Mouse (Mus musculus): Measurements from ENCODE around the gene Osbpl3. TPM values are rescaled to one million over a fixed set of nuclear protein-coding genes. Genes with fewer than 3 reads are reported as not detected.
A peak's percentile ranks its signal among the peaks of the same experiment; 100 is the strongest.

The Osbpl3 gene
- polyA plus RNA-seq, 1 experiment from 2014 or later, result 4.4 TPM

GRCm38 (mm10) chr6:50403524-50403923, 52.5 kb downstream of the Osbpl3 start:
- H3K36me3 ChIP-seq (ENCODE audit: inconsistent target), result no peaks in the 10 kb centered on the region
- WGBS (ENCODE audit: missing documents), result 98% methylated on average over 4 of the region's 4 CpGs
- no peaks in the 10 kb centered on the region for H3K79me2 ChIP-seq (ENCODE audit: inconsistent target)
- no peak overlapping the region for H3K27ac ChIP-seq
- H3K4me3 ChIP-seq (ENCODE audit: inconsistent target), result no peak overlapping the region

GRCm38 (mm10) chr6:50402872-50403271, 53.1 kb downstream of the Osbpl3 start:
- H3K4me3 ChIP-seq (ENCODE audit: inconsistent target), result no peak overlapping the region
- no peak overlapping the region for H3K27ac ChIP-seq
- H3K79me2 ChIP-seq (ENCODE audit: inconsistent target), result no peaks in the 10 kb centered on the region
- 89% methylated on average over 4 of the region's 4 CpGs for WGBS (ENCODE audit: missing documents)
- no peaks in the 10 kb centered on the region for H3K36me3 ChIP-seq (ENCODE audit: inconsistent target)

- H3K79me2 ChIP-seq (ENCODE audit: inconsistent target), result no peaks in the 10 kb centered on the region
- 92% methylated on average over 6 of the region's 6 CpGs for WGBS (ENCODE audit: missing documents)
- H3K4me3 ChIP-seq (ENCODE audit: inconsistent target), result no peak overlapping the region
- no peak overlapping the region for H3K27ac ChIP-seq
- no peaks in the 10 kb centered on the region for H3K36me3 ChIP-seq (ENCODE audit: inconsistent target)
Measured at GRCm38 (mm10) chr6:50400234-50400633, 55.8 kb downstream of the Osbpl3 start.

DNA sequence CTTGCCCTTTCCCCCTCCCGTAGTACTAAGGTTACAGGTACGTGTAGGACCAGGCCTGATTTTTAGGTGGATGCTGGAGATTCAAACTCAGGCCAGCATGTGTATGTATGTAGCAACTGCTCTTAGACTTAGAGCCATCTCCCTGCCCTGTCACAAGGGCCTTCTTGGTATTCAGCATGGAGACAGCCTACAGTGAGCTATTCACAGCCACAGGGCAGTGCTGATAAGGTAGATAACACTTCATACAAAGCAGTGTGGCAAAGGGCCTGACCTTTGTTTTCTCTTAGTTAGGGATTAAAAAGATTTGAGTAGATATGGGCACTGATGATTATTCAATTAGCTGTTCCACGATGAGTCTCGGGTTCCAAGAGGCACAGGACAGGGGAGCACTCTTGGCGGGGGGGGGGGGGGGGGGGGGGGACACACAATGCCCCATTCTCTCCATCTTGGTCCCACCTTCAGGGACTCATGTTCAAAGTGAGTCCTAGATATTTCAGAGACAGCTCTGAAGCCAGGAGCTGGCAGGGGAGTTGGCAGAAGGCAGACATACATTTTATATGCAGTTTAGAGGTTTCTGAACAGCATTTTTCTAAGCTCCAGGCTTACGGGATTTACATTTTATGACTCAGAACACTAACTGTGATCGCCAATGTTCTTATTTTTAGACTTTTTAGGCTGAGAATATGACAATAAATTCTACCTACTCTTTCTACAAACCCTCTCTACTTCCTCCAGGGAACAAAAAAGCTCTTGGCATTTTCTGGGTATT, 56.4 kb downstream of the Osbpl3 start:
- no peaks in the 10 kb centered on the region for H3K79me2 ChIP-seq (ENCODE audit: inconsistent target)
- whole genome bisulfite sequencing (ENCODE audit: missing documents), result 98% methylated on average over 4 of the region's 7 CpGs
- H3K27ac ChIP-seq, result no peak overlapping the region
- no peak overlapping the region for H3K4me3 ChIP-seq (ENCODE audit: inconsistent target)
- no peaks in the 10 kb centered on the region for H3K36me3 ChIP-seq (ENCODE audit: inconsistent target)

GRCm38 (mm10) chr6:50398324-50398723, 57.7 kb downstream of the Osbpl3 start:
- 95% methylated on average over 6 of the region's 6 CpGs for WGBS (ENCODE audit: missing documents)
- Histone ChIP-seq H3K27ac (no peak overlapping the region), H3K4me3 (ENCODE audit: inconsistent target) (no peak overlapping the region), H3K36me3 (ENCODE audit: inconsistent target) (no peaks in the 10 kb centered on the region), H3K79me2 (ENCODE audit: inconsistent target) (no peaks in the 10 kb centered on the region)

DNA sequence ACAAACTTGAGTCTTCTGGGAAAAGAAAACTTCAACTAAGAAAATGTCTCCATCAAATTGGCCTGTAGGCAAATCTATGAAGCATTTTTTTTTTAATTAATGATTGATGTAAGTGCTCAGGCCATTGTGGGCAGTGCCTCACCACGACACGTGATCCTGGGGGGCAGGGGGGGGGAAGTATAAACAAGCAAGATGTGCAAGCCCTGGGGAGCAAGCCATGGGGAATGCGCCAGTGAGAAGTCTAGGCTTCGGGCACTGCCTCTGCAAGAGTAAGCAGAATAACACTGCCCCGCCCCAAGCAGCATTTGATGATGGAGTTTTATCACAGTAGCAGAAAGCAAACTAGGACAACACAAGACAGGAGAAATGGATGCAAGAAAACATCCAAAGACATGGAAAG, 58.9 kb downstream of the Osbpl3 start:
- Histone ChIP-seq H3K36me3 (ENCODE audit: inconsistent target) (no peaks in the 10 kb centered on the region), H3K27ac (no peak overlapping the region), H3K79me2 (ENCODE audit: inconsistent target) (no peaks in the 10 kb centered on the region), H3K4me3 (ENCODE audit: inconsistent target) (no peak overlapping the region)
- WGBS (ENCODE audit: missing documents), result 86% methylated on average over 4 of the region's 5 CpGs

DNA sequence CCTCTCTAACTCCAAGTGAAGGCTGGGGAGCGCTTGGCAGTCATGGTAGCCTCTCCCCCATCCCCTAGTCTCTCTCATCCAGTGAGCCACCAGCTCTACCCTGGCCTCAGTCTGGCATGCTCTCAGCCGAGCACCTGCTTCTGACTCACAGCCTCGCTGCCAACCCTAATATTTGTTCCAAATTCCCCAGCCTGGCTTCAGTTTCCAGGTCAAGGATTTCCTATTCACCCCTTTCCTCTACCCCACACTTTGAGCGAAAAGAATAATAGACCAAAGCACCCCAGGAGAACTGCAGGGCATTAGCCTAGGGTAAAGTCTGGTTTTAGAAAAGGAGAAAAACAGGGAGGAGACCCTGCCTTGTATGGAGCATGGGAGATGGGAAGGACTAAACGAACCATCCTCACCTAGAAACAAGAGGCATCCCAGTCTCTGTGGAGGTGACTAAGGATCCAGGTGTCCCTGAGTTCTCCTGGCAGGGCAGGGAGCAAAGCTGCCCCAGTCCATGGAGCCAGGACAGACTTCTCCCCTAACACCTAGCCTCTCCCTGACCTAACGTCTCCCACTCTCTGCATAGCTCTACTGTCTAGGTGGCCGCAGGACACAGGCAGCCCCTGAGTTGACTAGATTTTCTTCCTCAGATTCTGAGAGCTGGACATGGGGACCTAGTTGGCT, 60.2 kb downstream of the Osbpl3 start:
- no peaks in the 10 kb centered on the region for H3K36me3 ChIP-seq (ENCODE audit: inconsistent target)
- H3K27ac ChIP-seq, result no peak overlapping the region
- H3K4me3 ChIP-seq (ENCODE audit: inconsistent target), result no peak overlapping the region
- no peaks in the 10 kb centered on the region; the same call in 1 of the 2 replicates for H3K79me2 ChIP-seq (ENCODE audit: inconsistent target)
- 92% methylated on average over 7 of the region's 7 CpGs for WGBS (ENCODE audit: missing documents)

GRCm38 (mm10) chr6:50394432-50394831, 61.6 kb downstream of the Osbpl3 start:
- Histone ChIP-seq H3K36me3 (ENCODE audit: inconsistent target) (no peaks in the 10 kb centered on the region), H3K79me2 (ENCODE audit: inconsistent target) (no peaks in the 10 kb centered on the region; the same call in 1 of the 2 replicates), H3K27ac (no peak overlapping the region), H3K4me3 (ENCODE audit: inconsistent target) (no peak overlapping the region)
- 75% methylated on average over 3 of the region's 3 CpGs for WGBS (ENCODE audit: missing documents)

DNA sequence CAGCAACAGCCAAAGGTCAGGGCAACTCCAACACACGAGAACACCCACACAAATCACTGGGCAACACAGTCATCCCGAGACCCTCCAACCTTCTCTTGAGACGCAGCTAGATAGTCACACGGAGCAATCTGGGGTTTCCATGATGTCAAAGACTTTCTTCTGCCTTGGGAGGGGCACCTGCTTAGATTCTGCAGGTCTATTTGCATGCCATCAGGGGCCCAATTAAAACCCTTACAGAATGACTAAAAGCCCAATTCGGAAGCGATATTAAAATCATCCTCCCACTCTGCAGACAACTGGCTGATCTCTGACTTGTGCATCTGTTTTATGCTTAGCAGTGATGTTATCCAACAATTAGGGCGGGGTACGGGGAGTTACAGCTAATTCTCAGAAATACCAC, 62.0 kb downstream of the Osbpl3 start:
- 93% methylated on average over 8 of the region's 8 CpGs for WGBS (ENCODE audit: missing documents)
- no peak overlapping the region for H3K27ac ChIP-seq
- H3K79me2 ChIP-seq (ENCODE audit: inconsistent target), result no peaks in the 10 kb centered on the region; the same call in 1 of the 2 replicates
- no peak overlapping the region for H3K4me3 ChIP-seq (ENCODE audit: inconsistent target)
- no peaks in the 10 kb centered on the region for H3K36me3 ChIP-seq (ENCODE audit: inconsistent target)

GRCm38 (mm10) chr6:50391951-50392350, 64.0 kb downstream of the Osbpl3 start:
- Histone ChIP-seq H3K4me3 (ENCODE audit: inconsistent target) (no peak overlapping the region), H3K27ac (no peak overlapping the region), H3K79me2 (ENCODE audit: inconsistent target) (no peaks in the 10 kb centered on the region; the same call in 1 of the 2 replicates), H3K36me3 (ENCODE audit: inconsistent target) (no peaks in the 10 kb centered on the region)
- WGBS (ENCODE audit: missing documents), result 100% methylated on average over 2 of the region's 3 CpGs

DNA sequence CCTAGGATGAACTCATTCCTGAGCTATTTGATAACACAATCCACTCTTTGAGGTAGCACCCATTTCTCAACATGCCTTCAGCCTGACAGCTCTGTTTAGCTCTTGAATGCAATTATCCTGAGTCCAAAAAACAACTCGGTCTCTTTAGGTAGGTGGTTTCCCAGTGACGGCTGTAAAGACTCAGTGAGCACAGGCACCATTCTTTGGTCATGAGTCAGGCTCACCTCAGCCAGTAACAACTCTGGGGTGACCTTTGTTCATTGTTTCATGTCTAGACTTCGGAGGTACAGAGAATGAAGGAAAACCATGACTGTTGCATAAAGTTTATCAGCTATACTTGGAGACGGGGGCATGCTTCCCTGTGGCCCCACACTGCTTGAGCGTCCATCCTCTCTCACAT, 65.7 kb downstream of the Osbpl3 start:
- H3K79me2 ChIP-seq (ENCODE audit: inconsistent target), result no peaks in the 10 kb centered on the region; the same call in 1 of the 2 replicates
- no peak overlapping the region for H3K27ac ChIP-seq
- no peaks in the 10 kb centered on the region for H3K36me3 ChIP-seq (ENCODE audit: inconsistent target)
- H3K4me3 ChIP-seq (ENCODE audit: inconsistent target), result no peak overlapping the region
- WGBS (ENCODE audit: missing documents), result 84% methylated on average over 5 of the region's 5 CpGs

DNA sequence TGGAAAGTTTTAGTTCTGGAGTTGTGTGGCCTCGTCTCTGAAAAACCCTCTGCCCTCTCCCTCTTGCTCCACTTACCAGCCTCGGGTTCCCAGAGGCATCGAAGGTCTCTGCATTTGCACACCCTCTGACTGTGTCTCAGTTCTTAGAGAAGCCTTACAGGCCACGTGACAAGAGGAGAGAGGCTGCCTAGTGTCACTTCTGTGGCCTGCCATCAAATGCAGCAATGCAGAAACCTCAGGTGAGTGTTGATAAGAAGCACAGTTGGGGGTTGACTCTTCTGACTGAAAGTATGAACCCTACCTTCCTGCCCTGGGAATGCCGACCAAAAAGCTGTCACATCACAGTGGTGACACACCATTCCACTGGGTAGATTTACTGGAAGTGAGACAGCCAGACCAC, 68.4 kb downstream of the Osbpl3 start:
- Histone ChIP-seq H3K36me3 (ENCODE audit: inconsistent target) (no peaks in the 10 kb centered on the region), H3K4me3 (ENCODE audit: inconsistent target) (no peak overlapping the region), H3K79me2 (ENCODE audit: inconsistent target) (peaks cover 16% of the 10 kb centered on the region), H3K27ac (no peak overlapping the region)
- 67% methylated on average over 5 of the region's 5 CpGs for WGBS (ENCODE audit: missing documents)

GRCm38 (mm10) chr6:50386497-50386896, 69.5 kb downstream of the Osbpl3 start:
- Histone ChIP-seq H3K4me3 (ENCODE audit: inconsistent target) (no peak overlapping the region), H3K36me3 (ENCODE audit: inconsistent target) (no peaks in the 10 kb centered on the region), H3K27ac (no peak overlapping the region), H3K79me2 (ENCODE audit: inconsistent target) (peaks cover 17% of the 10 kb centered on the region)
- WGBS (ENCODE audit: missing documents), result 91% methylated on average over 4 of the region's 4 CpGs

GRCm38 (mm10) chr6:50385451-50386013, 70.5 kb downstream of the Osbpl3 start:
- Histone ChIP-seq H3K36me3 (ENCODE audit: inconsistent target) (no peaks in the 10 kb centered on the region), H3K79me2 (ENCODE audit: inconsistent target) (peaks cover 21% of the 10 kb centered on the region), H3K27ac (peak overlapping the region; percentile 12; the same call in 1 of the 2 replicates), H3K4me3 (ENCODE audit: inconsistent target) (no peak overlapping the region)
- WGBS (ENCODE audit: missing documents), result 26% methylated on average over 8 of the region's 8 CpGs

DNA sequence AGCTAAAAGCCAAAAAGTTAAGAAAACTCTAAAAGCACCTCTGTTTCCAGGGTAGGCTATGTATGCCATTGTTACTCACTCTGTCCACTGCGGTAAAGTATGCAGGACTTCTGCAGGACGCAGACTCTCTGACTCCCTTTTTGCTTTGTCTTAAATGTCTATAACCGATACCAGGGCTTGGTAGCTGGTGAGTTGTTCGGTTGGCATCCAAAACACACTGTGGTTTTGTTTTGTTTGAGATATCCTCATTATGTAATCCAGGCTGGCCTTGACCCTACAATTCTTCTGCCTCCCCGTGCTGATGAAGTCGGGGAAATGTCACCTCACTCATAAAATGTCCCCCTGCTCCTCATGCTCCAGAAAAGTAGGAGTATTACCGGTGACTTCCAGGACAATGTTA, 73.3 kb downstream of the Osbpl3 start:
- WGBS (ENCODE audit: missing documents), result 55% methylated on average over 7 of the region's 7 CpGs
- Histone ChIP-seq H3K79me2 (ENCODE audit: inconsistent target) (peaks cover 24% of the 10 kb centered on the region), H3K36me3 (ENCODE audit: inconsistent target) (no peaks in the 10 kb centered on the region), H3K27ac (peak overlapping the region; percentile 99), H3K4me3 (ENCODE audit: inconsistent target) (no peak overlapping the region)
